Mouse (Mus musculus) forebrain, postnatal 0 days (tissue): Measurements from ENCODE around the gene Ip6k2. TPM values are rescaled to one million over a fixed set of nuclear protein-coding genes. Genes with fewer than 3 reads are reported as not detected.

Experiments
- ATAC-seq: fragments of 200-750 bp; cut with Nextera tagmentation; 2 replicates; pipeline ENCODE4 v1.8.0; 2017; ENCODE audit warnings: mild to moderate bottlenecking, moderate library complexity
- DNase-seq: peaks from one replicate; pipeline ENCODE4 v3.0.0-alpha.2; 2015
- H3K27ac ChIP-seq: fragments of 300-500 bp; sonication (generic); 2 replicates; pipeline ENCODE4 v1.5.1; 2014; ENCODE audit warnings: low read depth, mild to moderate bottlenecking, antibody characterized with exemption, low read length, moderate library complexity, mixed read lengths
- H3K27me3 ChIP-seq: fragments of 300-500 bp; sonication (generic); 2 replicates; pipeline ENCODE4 v1.6.1; 2014; ENCODE audit warnings: mild to moderate bottlenecking, low read length, mixed read lengths; ENCODE audit not compliant: insufficient read depth
- H3K36me3 ChIP-seq: fragments of 300-500 bp; sonication (generic); 2 replicates; pipeline ENCODE4 v1.6.1; 2014; ENCODE audit warnings: mild to moderate bottlenecking, moderate library complexity; ENCODE audit not compliant: insufficient read depth
- H3K4me1 ChIP-seq: fragments of 300-500 bp; sonication (generic); 2 replicates; pipeline ENCODE4 v1.6.1; 2014; ENCODE audit warnings: antibody characterized with exemption; ENCODE audit not compliant: insufficient read depth
- H3K4me2 ChIP-seq: fragments of 300-500 bp; sonication (generic); 2 replicates; pipeline ENCODE4 v1.6.1; 2014; ENCODE audit warnings: low read depth, mild to moderate bottlenecking, moderate library complexity
- H3K4me3 ChIP-seq: fragments of 300-500 bp; sonication (generic); 2 replicates; pipeline ENCODE4 v1.5.1; 2014; ENCODE audit warnings: low read depth, low read length, mixed read lengths
- H3K9ac ChIP-seq: fragments of 300-500 bp; sonication (generic); 2 replicates; pipeline ENCODE4 v1.6.1; 2014; ENCODE audit warnings: mild to moderate bottlenecking
- H3K9me3 ChIP-seq: fragments of 300-500 bp; sonication (generic); 2 replicates; pipeline ENCODE4 v1.6.1; 2016; ENCODE audit warnings: low read length
- CTCF ChIP-seq: sonication (generic); IDR thresholded peaks from 2 replicates; pipeline ENCODE4 v1.5.1; 2016; ENCODE audit warnings: antibody characterized with exemption, control low read depth, low read depth
- WGBS: fragments of 180-500 bp; shearing (Covaris S2); extraction: QIAGEN DNeasy Blood & Tissue Kit; methylation state at CpG from one replicate; pipeline ENCODE4 v1.1.7; 2014; 5-methylcytosine and 5-hydroxymethylcytosine counted together
- polyA plus RNA-seq: library from polyadenylated mRNA; unstranded; fragments of >200 nt; fragmentation: Nextera tagmentation; extraction: Ambion mirVana; gene quantifications from 2 replicates; pipeline ENCODE4 v1.2.1, GENCODE M21; 2015
- total RNA-seq: library from RNA; depleted of rRNA; stranded (reverse); fragments of >200 nt; gene quantifications from 2 replicates; pipeline ENCODE4 v1.2.3, GENCODE M21; 2014

Ip6k2 gene
- total and polyA plus RNA-seq, 2 experiments from 2014 or later, result 140 to 218 TPM

- no peak for ATAC-seq
These were observed 34.9 kb upstream of the Ip6k2 start for GRCm38 (mm10) chr9:108748600-108749183.

GRCm38 (mm10) chr9:108750616-108751015 is 33.0 kb upstream of the Ip6k2 start:
- Histone ChIP-seq H3K9me3 (no peaks in the 10 kb centered on the region), H3K27ac (no peak overlapping the region), H3K4me2 (no peak overlapping the region), H3K4me1 (no peaks in the 10 kb centered on the region), H3K27me3 (no peaks in the 10 kb centered on the region), H3K9ac (no peak overlapping the region), H3K4me3 (no peak overlapping the region), H3K36me3 (peaks cover 40% of the 10 kb centered on the region)
- ATAC-seq (no peak), DNase-seq (no peak)
- 87% methylated on average over 11 of the region's 11 CpGs for WGBS
- no peak for TF ChIP-seq CTCF

More at GRCm38 (mm10) chr9:108748600-108749183, 34.9 kb upstream of the Ip6k2 start:
- no peak overlapping the region for H3K27ac ChIP-seq
- 76% methylated on average over 11 of the region's 11 CpGs for WGBS
- no peaks in the 10 kb centered on the region for H3K9me3 ChIP-seq
- TF ChIP-seq CTCF, result no peak
- H3K4me3 ChIP-seq, result no peak overlapping the region
- H3K4me1 ChIP-seq, result no peaks in the 10 kb centered on the region
- no peak overlapping the region for H3K9ac ChIP-seq
- H3K36me3 ChIP-seq, result peaks cover 57% of the 10 kb centered on the region
- H3K27me3 ChIP-seq, result no peaks in the 10 kb centered on the region
- H3K4me2 ChIP-seq, result no peak overlapping the region
- DNase-seq, result no peak

GRCm38 (mm10) chr9:108752142-108752920 is 31.3 kb upstream of the Ip6k2 start:
- Histone ChIP-seq H3K4me3 (no peak overlapping the region), H3K4me1 (no peaks in the 10 kb centered on the region), H3K36me3 (peaks cover 23% of the 10 kb centered on the region), H3K27me3 (no peaks in the 10 kb centered on the region), H3K27ac (no peak overlapping the region), H3K4me2 (no peak overlapping the region), H3K9ac (no peak overlapping the region), H3K9me3 (no peaks in the 10 kb centered on the region)
- ATAC-seq, result no peak
- no peak for DNase-seq
- 85% methylated on average over 10 of the region's 11 CpGs for WGBS
- no peak for TF ChIP-seq CTCF

GRCm38 (mm10) chr9:108753326-108753725 is 30.3 kb upstream of the Ip6k2 start:
- H3K36me3 ChIP-seq, result peaks cover 13% of the 10 kb centered on the region
- H3K4me3 ChIP-seq, result no peak overlapping the region
- DNase-seq, result peak; percentile 77
- TF ChIP-seq CTCF, result peak; percentile 76
- no peaks in the 10 kb centered on the region for H3K4me1 ChIP-seq
- peak; percentile 77 for ATAC-seq
- H3K27me3 ChIP-seq, result no peaks in the 10 kb centered on the region
- no peaks in the 10 kb centered on the region for H3K9me3 ChIP-seq
- H3K27ac ChIP-seq, result no peak overlapping the region
- H3K9ac ChIP-seq, result no peak overlapping the region
- 57% methylated on average over 9 of the region's 9 CpGs for WGBS
- H3K4me2 ChIP-seq, result no peak overlapping the region

GRCm38 (mm10) chr9:108753976-108754375 is 29.6 kb upstream of the Ip6k2 start:
- Histone ChIP-seq H3K27ac (no peak overlapping the region), H3K36me3 (peaks cover 6% of the 10 kb centered on the region), H3K4me2 (no peak overlapping the region), H3K4me1 (no peaks in the 10 kb centered on the region), H3K9me3 (no peaks in the 10 kb centered on the region), H3K27me3 (no peaks in the 10 kb centered on the region), H3K9ac (no peak overlapping the region), H3K4me3 (no peak overlapping the region)
- DNase-seq, result no peak
- no peak for ATAC-seq
- WGBS, result 91% methylated on average over 3 of the region's 3 CpGs
- no peak for TF ChIP-seq CTCF

GRCm38 (mm10) chr9:108754423-108754822 is 29.2 kb upstream of the Ip6k2 start:
- no peaks in the 10 kb centered on the region for H3K9me3 ChIP-seq
- no peak for TF ChIP-seq CTCF
- no peaks in the 10 kb centered on the region for H3K27me3 ChIP-seq
- H3K9ac ChIP-seq, result no peak overlapping the region
- H3K4me3 ChIP-seq, result no peak overlapping the region
- 0 out of 2 replicates have a peak, but pooled peaks cover 5% of the 10 kb centered on the region for H3K36me3 ChIP-seq
- no peak overlapping the region for H3K4me2 ChIP-seq
- DNase-seq, result no peak
- ATAC-seq, result no peak
- H3K27ac ChIP-seq, result no peak overlapping the region
- 85% methylated on average over 5 of the region's 5 CpGs for WGBS
- no peaks in the 10 kb centered on the region for H3K4me1 ChIP-seq

- Histone ChIP-seq H3K4me2 (no peak overlapping the region), H3K9me3 (no peaks in the 10 kb centered on the region), H3K9ac (no peak overlapping the region), H3K4me3 (no peak overlapping the region), H3K27me3 (no peaks in the 10 kb centered on the region), H3K4me1 (no peaks in the 10 kb centered on the region), H3K27ac (no peak overlapping the region), H3K36me3 (no peaks in the 10 kb centered on the region)
- ATAC-seq, result no peak
- WGBS, result 30% methylated on average over 6 of the region's 6 CpGs
- peak; percentile 8 for DNase-seq
- no peak for TF ChIP-seq CTCF
These were observed 26.2 kb upstream of the Ip6k2 start for GRCm38 (mm10) chr9:108757406-108757805.
